In genomic region chr10:75486086-75486979, GRCm38 (mm10) we compare ENCODE assay signal across 9 mouse cellular contexts. TPM values are rescaled to one million over a fixed set of nuclear protein-coding genes. Genes with fewer than 3 reads are reported as not detected.
DNase-seq lines count a peak whose midpoint lies in the region; ATAC-seq and TF ChIP-seq lines count a peak whose summit lies in the region.
"Had no signal": no experiment of that assay in that cellular context is flagged by ENCODE, and none has a peak within 500 bp of the region (broad histone marks: within the 10 kb centered on the region; RNA-seq: fewer than 3 reads in every experiment).

No protein-coding gene starts in this region.

- 62% methylated on average over 9 of the region's 9 CpGs for WGBS in forebrain, embryonic 10.5 days

- peaks cover 2% of the 10 kb centered on the region; the same call in 1 of the 2 replicates for H3K4me1 ChIP-seq in G1E (ENCODE audit: insufficient read depth, low read depth, low read length)
- no peaks in the 10 kb centered on the region for H3K4me1 ChIP-seq in forebrain, embryonic 10.5 days

- H3K36me3 ChIP-seq in G1E (replicated peaks): no peaks in the 10 kb centered on the region
- H3K36me3 ChIP-seq in forebrain, embryonic 10.5 days (replicated peaks): no peaks in the 10 kb centered on the region
- H3K36me3 ChIP-seq: liver, embryonic 15.5 days had no signal

- intact Hi-C loops in heart, postnatal 14 days (cut with DNase I): loop anchor here (2.0 to 5.0 kb wide), 5 partner anchors 46 to 229 kb away; partner anchors contain the start of gene Adora2a

- ATAC-seq in G1E (ENCODE audit: extremely low read depth, insufficient number of reproducible peaks, low FRiP score, poor library complexity, severe bottlenecking): peak; percentile 45; the same call in 1 of the 2 replicates

- peak; percentile 71 for TF ChIP-seq CTCF in G1E (IDR thresholded peaks at IDR 0.05; ENCODE audit: low read depth, low read length)

- DNase-seq in G1E (ENCODE audit: low spot score): peak; percentile 35
- DNase-seq in c-Kit-negative CD71-positive TER-119-positive erythroid progenitor cells, embryonic 14.5 days (ENCODE audit: low read depth, low spot score): peak; percentile 62
- peak; percentile 74 for DNase-seq in forebrain, embryonic 10.5 days (ENCODE audit: extremely low spot score, low spot score)
- DNase-seq in heart, postnatal 14 days: peak; percentile 81 to 87
- DNase-seq in layer of hippocampus, adult 18-20 months (ENCODE audit: low spot score in 2 of 2): peak; percentile 45 to 89
- DNase-seq in lung, postnatal 10 days: peak; percentile 85
- DNase-seq in right cerebral cortex, adult 18-20 months: peak; percentile 75
- DNase-seq in urinary bladder, postnatal 14 days (ENCODE audit: low spot score): peak; percentile 82

- H3K27me3 ChIP-seq in G1E (ENCODE audit: insufficient read depth, low read length): peaks cover 18% of the 10 kb centered on the region
- no peaks in the 10 kb centered on the region for H3K27me3 ChIP-seq in forebrain, embryonic 10.5 days (ENCODE audit: poor library complexity, severe bottlenecking)
- H3K27me3 ChIP-seq: liver, embryonic 15.5 days had no signal

- H3K9me3 ChIP-seq in G1E (replicated peaks): no peaks in the 10 kb centered on the region
- no peaks in the 10 kb centered on the region for H3K9me3 ChIP-seq in forebrain, embryonic 10.5 days
- H3K9me3 ChIP-seq: liver, embryonic 15.5 days had no signal

- no peak overlapping the region for H3K4me3 ChIP-seq in G1E (ENCODE audit: low read depth, low read length)
- no peak overlapping the region for H3K4me3 ChIP-seq in forebrain, embryonic 10.5 days
- H3K4me3 ChIP-seq: liver, embryonic 15.5 days had no signal

- no peak overlapping the region for H3K27ac ChIP-seq in forebrain, embryonic 10.5 days
- H3K27ac ChIP-seq: liver, embryonic 15.5 days had no signal

RNA-seq across cellular contexts. Expression of gene Snrpd3, which starts 31.0 kb away (rescaled TPM):
- total RNA-seq in G1E (2014; fragmentation: Nextera tagmentation) (83.0 and 116 TPM in 2 replicates), G1E (2017) (50.9 and 51.6 TPM in 2 replicates)
- 19.5 and 29.9 TPM in 2 replicates for polyA plus RNA-seq in G1E (2012)
- polyA plus RNA-seq in forebrain, embryonic 10.5 days (2016; fragmentation: Nextera tagmentation; extraction: Ambion mirVana): 289 and 305 TPM in 2 replicates
- total RNA-seq in heart, postnatal 14 days (2021): 10 to 100 TPM; 56.0 to 68.3 TPM
- 10 to 100 TPM; 63.1 to 67.3 TPM for total RNA-seq in layer of hippocampus, adult 18-20 months (2021)

RNA-seq across cellular contexts. Expression of gene Gucd1, which starts 31.4 kb away (rescaled TPM):
- total RNA-seq in G1E (2014; fragmentation: Nextera tagmentation): 17.0 and 26.1 TPM in 2 replicates
- total RNA-seq in G1E (2017): 41.7 and 48.6 TPM in 2 replicates
- 14.5 and 15.8 TPM in 2 replicates for polyA plus RNA-seq in G1E (2012)
- 28.6 and 34.3 TPM in 2 replicates for polyA plus RNA-seq in forebrain, embryonic 10.5 days (2016; fragmentation: Nextera tagmentation; extraction: Ambion mirVana)
- 10 to 100 TPM; 43.8 to 45.5 TPM for total RNA-seq in heart, postnatal 14 days (2021)
- total RNA-seq in layer of hippocampus, adult 18-20 months (2021): 10 to 100 TPM; 12.8 TPM

Comparison
In these comparisons a context has a peak if more than half of its experiments do, and no peak if none do; other contexts are left out.
1. DNase-seq: peak in every context shown above with its lines; median percentile 85 in lung, postnatal 10 days; 84 in heart, postnatal 14 days; 82 in urinary bladder, postnatal 14 days; 75 in right cerebral cortex, adult 18-20 months; 74 in forebrain, embryonic 10.5 days; 67 in layer of hippocampus, adult 18-20 months; 62 in c-Kit-negative CD71-positive TER-119-positive erythroid progenitor cells, embryonic 14.5 days; 35 in G1E.